Mouse (Mus musculus) heart, embryonic 16.5 days (tissue): ENCODE data around the gene Enpp6. TPM values are rescaled to one million over a fixed set of nuclear protein-coding genes. Genes with fewer than 3 reads are reported as not detected.
A peak's percentile ranks its signal among the peaks of the same experiment; 100 is the strongest.

Source experiments
- ATAC-seq: fragments of 200-750 bp; cut with Nextera tagmentation; replicated peaks from 2 replicates; pipeline ENCODE4 v1.8.0; 2017; ENCODE audit warnings: moderate number of reproducible peaks; ENCODE audit not compliant: insufficient read depth, low FRiP score; ENCODE audit errors: extremely low read depth
- H3K27ac ChIP-seq: fragments of 300-500 bp; sonication (generic); 2 replicates; pipeline ENCODE4 v1.5.1; 2014; ENCODE audit warnings: mild to moderate bottlenecking, low read length, control low read depth, moderate library complexity
- H3K27me3 ChIP-seq: fragments of 300-500 bp; sonication (generic); 2 replicates; pipeline ENCODE4 v1.6.1; 2014; ENCODE audit warnings: low read length, mixed read lengths; ENCODE audit not compliant: control insufficient read depth, insufficient read depth
- H3K36me3 ChIP-seq: fragments of 300-500 bp; sonication (generic); 2 replicates; pipeline ENCODE4 v1.6.1; 2014; ENCODE audit not compliant: control insufficient read depth, insufficient read depth
- H3K4me1 ChIP-seq: fragments of 300-500 bp; sonication (generic); 2 replicates; pipeline ENCODE4 v1.6.1; 2014; ENCODE audit warnings: low read length, mixed read lengths; ENCODE audit not compliant: control insufficient read depth, insufficient read depth
- H3K4me2 ChIP-seq: fragments of 300-500 bp; sonication (generic); 2 replicates; pipeline ENCODE4 v1.6.1; 2014; ENCODE audit warnings: low read depth, mild to moderate bottlenecking, control low read depth, low read length
- H3K4me3 ChIP-seq: fragments of 300-500 bp; sonication (generic); 2 replicates; pipeline ENCODE4 v1.5.1; 2014; ENCODE audit warnings: mild to moderate bottlenecking, control low read depth, low read length
- H3K9ac ChIP-seq: fragments of 300-500 bp; sonication (generic); 2 replicates; pipeline ENCODE4 v1.6.1; 2014; ENCODE audit warnings: low read length, control low read depth
- H3K9me3 ChIP-seq: fragments of 300-500 bp; sonication (generic); replicated peaks from 2 replicates; pipeline ENCODE4 v1.6.1; 2016; ENCODE audit warnings: low read length; ENCODE audit not compliant: control insufficient read depth
- WGBS: fragments of 180-500 bp; shearing (Covaris S2); extraction: QIAGEN DNeasy Blood & Tissue Kit; methylation state at CpG from one replicate; pipeline ENCODE4 v1.1.7; 2014; 5-methylcytosine and 5-hydroxymethylcytosine counted together
- polyA plus RNA-seq: library from polyadenylated mRNA; unstranded; fragments of >200 nt; fragmentation: Nextera tagmentation; extraction: Ambion mirVana; gene quantifications from 2 replicates; pipeline ENCODE4 v1.2.1, GENCODE M21; 2015

Gene Enpp6
- polyA plus RNA-seq, 1 experiment from 2014 or later: 3.2 TPM

DNA sequence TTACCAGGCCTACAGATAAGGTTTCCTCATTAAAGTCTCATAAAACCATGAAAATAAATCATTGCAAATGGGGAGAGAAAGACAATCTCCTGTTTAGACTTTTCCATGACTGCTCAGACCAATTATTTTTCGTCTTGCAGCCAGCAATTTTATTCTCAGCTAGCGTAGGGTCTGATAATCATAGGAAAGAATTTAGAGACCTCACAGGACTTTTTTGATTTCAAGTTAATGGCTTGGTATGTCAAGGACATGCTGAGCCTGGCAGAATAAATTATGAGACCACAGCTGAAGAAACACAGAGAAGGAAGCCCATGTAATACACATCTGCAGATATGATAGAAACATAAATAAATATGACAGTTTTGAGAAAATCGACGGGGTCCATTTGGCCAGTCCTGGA, 130.6 kb downstream of the Enpp6 start:
- Histone ChIP-seq H3K9me3 (0 out of 2 replicates have a peak, but pooled peaks cover 3% of the 10 kb centered on the region), H3K9ac (no peak overlapping the region), H3K27ac (no peak overlapping the region), H3K4me2 (no peak overlapping the region), H3K4me3 (no peak overlapping the region), H3K36me3 (no peaks in the 10 kb centered on the region), H3K27me3 (no peaks in the 10 kb centered on the region), H3K4me1 (no peaks in the 10 kb centered on the region)
- ATAC-seq: no peak
- WGBS: 58% methylated on average over 4 of the region's 4 CpGs

- Histone ChIP-seq H3K4me3 (no peak overlapping the region), H3K9me3 (no peaks in the 10 kb centered on the region), H3K9ac (no peak overlapping the region), H3K4me1 (no peaks in the 10 kb centered on the region), H3K36me3 (no peaks in the 10 kb centered on the region), H3K27ac (no peak overlapping the region), H3K4me2 (no peak overlapping the region), H3K27me3 (no peaks in the 10 kb centered on the region)
- no peak for ATAC-seq
- WGBS: 61% methylated on average over 1 of the region's 1 CpGs
Measured at GRCm38 (mm10) chr8:47119895-47120294, 133.2 kb downstream of the Enpp6 start.

GRCm38 (mm10) chr8:47128859-47129258, 142.2 kb downstream of the Enpp6 start:
- WGBS: 85% methylated on average over 1 of the region's 1 CpGs
- no peaks in the 10 kb centered on the region for H3K9me3 ChIP-seq
- no peaks in the 10 kb centered on the region for H3K27me3 ChIP-seq
- H3K9ac ChIP-seq: no peak overlapping the region
- ATAC-seq: no peak
- no peak overlapping the region for H3K4me3 ChIP-seq
- no peaks in the 10 kb centered on the region for H3K4me1 ChIP-seq
- no peaks in the 10 kb centered on the region for H3K36me3 ChIP-seq
- no peak overlapping the region for H3K4me2 ChIP-seq
- no peak overlapping the region for H3K27ac ChIP-seq

GRCm38 (mm10) chr8:47133381-47133780, 146.7 kb downstream of the Enpp6 start:
- 83% methylated on average over 3 of the region's 3 CpGs for WGBS
- no peak overlapping the region for H3K27ac ChIP-seq
- H3K4me3 ChIP-seq: no peak overlapping the region
- no peaks in the 10 kb centered on the region for H3K36me3 ChIP-seq
- no peaks in the 10 kb centered on the region for H3K27me3 ChIP-seq
- H3K9ac ChIP-seq: no peak overlapping the region
- H3K4me1 ChIP-seq: peaks cover 10% of the 10 kb centered on the region
- H3K4me2 ChIP-seq: no peak overlapping the region
- no peak for ATAC-seq
- no peaks in the 10 kb centered on the region for H3K9me3 ChIP-seq

DNA sequence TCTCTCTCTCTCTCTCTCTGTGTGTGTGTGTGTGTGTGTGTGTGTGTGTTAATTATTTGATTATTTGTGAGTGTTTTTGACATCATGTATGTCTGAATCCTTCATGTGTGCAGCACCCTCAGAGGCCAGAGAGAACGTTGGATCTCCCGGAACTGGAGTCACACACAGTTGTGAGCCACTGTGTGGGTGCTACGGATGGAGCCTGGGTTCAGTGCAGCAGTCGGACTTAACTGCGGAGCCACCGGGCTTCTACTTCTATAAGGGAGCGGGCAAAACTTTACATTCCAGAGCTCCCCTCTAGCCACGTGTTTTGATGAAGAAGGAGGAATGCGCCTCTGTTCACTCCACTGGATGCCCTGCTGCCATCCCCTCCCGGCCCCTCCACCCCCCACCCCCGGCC, 148.0 kb downstream of the Enpp6 start:
- Histone ChIP-seq H3K4me3 (no peak overlapping the region), H3K4me2 (peak overlapping the region; percentile 67), H3K27ac (no peak overlapping the region), H3K9me3 (no peaks in the 10 kb centered on the region), H3K9ac (no peak overlapping the region), H3K27me3 (no peaks in the 10 kb centered on the region), H3K4me1 (peaks cover 10% of the 10 kb centered on the region), H3K36me3 (no peaks in the 10 kb centered on the region)
- ATAC-seq: no peak
- WGBS: 44% methylated on average over 11 of the region's 11 CpGs

- H3K9me3 ChIP-seq: no peaks in the 10 kb centered on the region
- H3K36me3 ChIP-seq: no peaks in the 10 kb centered on the region
- WGBS: 16% methylated on average over 9 of the region's 9 CpGs
- H3K4me2 ChIP-seq: peak overlapping the region; percentile 67
- no peak overlapping the region for H3K27ac ChIP-seq
- H3K27me3 ChIP-seq: no peaks in the 10 kb centered on the region
- ATAC-seq: no peak
- H3K4me1 ChIP-seq: peaks cover 10% of the 10 kb centered on the region
- peak overlapping the region; percentile 43 for H3K4me3 ChIP-seq
- H3K9ac ChIP-seq: peak overlapping the region; percentile 34
Measured at GRCm38 (mm10) chr8:47135586-47135985, 148.9 kb downstream of the Enpp6 start.

GRCm38 (mm10) chr8:47136047-47136446, 149.4 kb downstream of the Enpp6 start:
- Histone ChIP-seq H3K4me3 (peak overlapping the region; percentile 43), H3K9me3 (no peaks in the 10 kb centered on the region), H3K27ac (no peak overlapping the region), H3K27me3 (no peaks in the 10 kb centered on the region), H3K9ac (no peak overlapping the region; the same call in 1 of the 2 replicates), H3K36me3 (no peaks in the 10 kb centered on the region), H3K4me1 (peaks cover 10% of the 10 kb centered on the region), H3K4me2 (peak overlapping the region; percentile 67)
- no peak for ATAC-seq
- WGBS: 34% methylated on average over 5 of the region's 5 CpGs

- Histone ChIP-seq H3K27ac (no peak overlapping the region), H3K9ac (no peak overlapping the region), H3K4me3 (no peak overlapping the region), H3K36me3 (no peaks in the 10 kb centered on the region), H3K4me1 (no peaks in the 10 kb centered on the region), H3K4me2 (no peak overlapping the region), H3K9me3 (peaks cover 2% of the 10 kb centered on the region; the same call in 1 of the 2 replicates), H3K27me3 (no peaks in the 10 kb centered on the region)
- ATAC-seq: no peak
- WGBS: 93% methylated on average over 9 of the region's 9 CpGs
Measured at GRCm38 (mm10) chr8:47145258-47145657, 158.6 kb downstream of the Enpp6 start.
